In the genomic region with DNA sequence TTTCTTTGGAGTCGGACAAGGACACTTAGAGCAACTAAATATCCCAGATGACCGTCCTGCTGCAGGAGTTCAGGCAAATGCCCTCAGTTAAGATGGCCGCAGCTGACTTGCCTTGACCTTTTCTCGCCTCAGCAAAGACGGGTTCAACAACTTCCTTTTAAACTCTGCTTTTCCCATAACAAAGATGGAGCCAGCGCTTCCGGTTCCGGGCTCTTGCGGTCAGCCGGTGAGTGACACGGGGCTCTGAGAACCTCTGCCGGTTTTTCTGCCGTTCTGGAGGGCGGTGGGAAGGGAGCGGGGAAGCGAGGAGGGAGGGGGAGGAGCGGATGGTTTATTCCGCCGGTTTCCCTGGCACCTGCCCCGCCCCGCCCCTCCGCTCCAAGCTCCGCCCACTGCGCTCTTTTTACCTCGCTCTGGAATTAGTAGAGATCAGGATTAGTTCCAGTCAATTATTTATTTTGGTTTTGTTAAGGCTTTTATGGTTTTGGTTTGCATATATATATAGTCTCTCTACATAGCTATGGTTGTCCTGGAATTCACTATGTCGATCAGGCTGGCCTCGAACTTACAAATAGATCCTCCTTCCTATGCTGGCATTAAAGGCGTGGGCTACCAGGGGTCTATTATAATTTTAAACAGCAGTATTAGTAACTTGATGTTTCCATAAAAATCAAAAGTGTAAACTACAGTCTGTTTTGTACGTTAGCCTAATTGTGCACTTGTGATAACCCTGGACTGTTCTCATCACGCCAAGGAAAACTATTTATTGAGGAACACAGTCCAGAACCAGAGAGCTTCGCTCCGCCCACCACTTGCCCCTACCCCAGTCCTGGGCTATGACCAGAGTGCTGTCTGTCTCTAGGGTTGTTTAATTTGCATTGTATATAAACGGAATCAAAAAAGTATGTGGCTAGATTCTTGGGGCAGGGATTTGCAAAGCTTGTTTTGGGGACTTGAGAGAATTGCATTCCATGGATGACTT, we compare ENCODE assay signal across 8 mouse cellular contexts. TPM values are rescaled to one million over a fixed set of nuclear protein-coding genes. Genes with fewer than 3 reads are reported as not detected.
DNase-seq lines count a peak whose midpoint lies in the region; ATAC-seq lines count a peak whose summit lies in the region.

Gene Shld1 (plus strand): TSS at position 176 of the 982 bp plus-strand sequence.

- peak; percentile 71 to 79 for DNase-seq in adrenal gland, adult 18-20 months (ENCODE audit: low spot score in 2 of 2)
- DNase-seq in embryo, embryonic 11 days = peak; percentile 94
- peak; percentile 90 for DNase-seq in gastrocnemius, postnatal 25 days
- DNase-seq in intestine, embryonic 14.5 days (ENCODE audit: low spot score) = peak; percentile 90
- DNase-seq in left cerebral cortex, postnatal 14 days (ENCODE audit: low spot score in 2 of 2) = peak; percentile 90 to 94
- DNase-seq in mesoderm, embryonic 11.5 days (ENCODE audit: low read depth, low spot score) = peak; percentile 88
- peak; percentile 89 to 92 for DNase-seq in right cerebral cortex, postnatal 36 days (ENCODE audit: low spot score in 2 of 2)
- DNase-seq in yolk sac, embryonic 10.5 days (ENCODE audit: low spot score) = peak; percentile 91

- peak within 1 kb of the TSS; percentile 69 for H3K27ac ChIP-seq in intestine, embryonic 14.5 days (ENCODE audit: low read depth)

- H3K9me3 ChIP-seq in intestine, embryonic 14.5 days (ENCODE audit: control insufficient read depth, low read length) = no peaks in the 10 kb centered on the region

- ATAC-seq in intestine, embryonic 14.5 days (replicated peaks; ENCODE audit: low FRiP score, low TSS enrichment, low read depth) = peak; percentile 89

- 9% methylated on average over 33 of the region's 33 CpGs for WGBS in intestine, embryonic 14.5 days

- no peaks in the 10 kb centered on the region for H3K4me1 ChIP-seq in intestine, embryonic 14.5 days (replicated peaks; ENCODE audit: control insufficient read depth, insufficient read depth, low read length)

- H3K27me3 ChIP-seq in intestine, embryonic 14.5 days (replicated peaks; ENCODE audit: control insufficient read depth, insufficient read depth, low read length) = no peaks in the 10 kb centered on the region

- peak within 1 kb of the TSS; percentile 52 for H3K4me3 ChIP-seq in intestine, embryonic 14.5 days (ENCODE audit: low read depth, low read length)

- peak within 1 kb of the TSS; percentile 58 for H3K4me2 ChIP-seq in intestine, embryonic 14.5 days (ENCODE audit: low read length)

- peak within 1 kb of the TSS; percentile 46 for H3K9ac ChIP-seq in intestine, embryonic 14.5 days (ENCODE audit: low read length)

- intact Hi-C loops in left cerebral cortex, postnatal 14 days (cut with DNase I) = loop anchor here (5.0 kb wide), 1 partner anchor 110 kb away; no protein-coding TSS in a partner anchor

- no peaks in the 10 kb centered on the region for H3K36me3 ChIP-seq in intestine, embryonic 14.5 days (ENCODE audit: control insufficient read depth, insufficient read depth, low read length)

RNA-seq across cellular contexts. Expression of gene Shld1, which starts in this region (rescaled TPM):
- total RNA-seq in adrenal gland, adult 18-20 months (2021) = 1 to 10 TPM; 7.9 to 8.2 TPM
- 1 to 10 TPM; 5.0 TPM for total RNA-seq in gastrocnemius, postnatal 25 days (2021)
- polyA plus RNA-seq in intestine, embryonic 14.5 days (2014; fragmentation: Nextera tagmentation; extraction: Ambion mirVana) = 13.6 and 22.3 TPM in 2 replicates
- 1 to 10 TPM; 7.3 to 9.8 TPM for total RNA-seq in left cerebral cortex, postnatal 14 days (2021)

Comparison
In these comparisons a context has a peak if more than half of its experiments do, and no peak if none do; other contexts are left out.
1. Peak in every context shown above with its lines: DNase-seq, ATAC-seq, H3K4me3 ChIP-seq and H3K27ac ChIP-seq.